8 mouse cellular contexts compared by ENCODE assay signal in the genomic region with DNA sequence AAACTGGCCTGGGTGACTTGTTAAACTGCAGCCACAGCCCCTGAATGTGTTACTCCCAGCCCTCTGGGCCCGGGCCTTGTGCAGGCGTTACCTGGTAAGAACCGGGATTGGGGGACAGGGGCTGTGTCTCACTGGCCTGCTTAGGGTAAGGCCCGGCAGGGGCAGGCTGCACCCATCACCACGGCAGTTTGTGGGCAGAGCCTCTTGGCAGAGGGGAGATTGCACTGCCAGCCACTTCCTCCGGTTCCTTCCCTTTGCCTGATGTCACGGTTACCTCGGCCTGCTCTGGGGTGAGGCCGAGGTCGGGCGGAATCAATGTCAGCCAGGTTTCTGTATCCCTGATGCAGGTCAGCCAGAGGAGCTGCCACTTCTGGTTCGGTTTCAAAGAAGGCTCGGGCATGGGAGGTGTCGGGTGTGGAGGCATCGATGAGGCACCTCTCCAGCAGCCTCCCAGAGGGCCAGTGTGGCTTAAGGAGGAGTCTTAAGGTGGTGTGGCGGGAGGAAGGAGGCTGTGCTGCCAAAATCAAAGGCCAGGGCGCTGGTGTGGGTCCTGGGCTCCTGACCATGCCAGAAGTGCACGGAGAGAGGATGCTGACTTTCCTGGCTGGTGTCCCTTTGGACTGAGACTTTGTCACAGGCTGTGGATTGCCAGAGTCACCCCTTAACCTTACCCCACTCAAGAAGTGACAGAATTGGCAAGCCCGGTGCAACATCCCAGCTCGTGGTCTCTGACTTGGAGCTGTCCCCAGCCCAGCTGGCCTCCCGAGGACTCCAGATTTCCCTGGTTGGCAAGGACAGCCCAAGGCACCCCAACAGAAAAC. TPM values are rescaled to one million over a fixed set of nuclear protein-coding genes. Genes with fewer than 3 reads are reported as not detected.
DNase-seq lines count a peak whose midpoint lies in the region; ATAC-seq and TF ChIP-seq lines count a peak whose summit lies in the region.

No protein-coding gene starts in this region.

- H3K4me3 ChIP-seq in limb, embryonic 10.5 days: no peak overlapping the region
- H3K4me3 ChIP-seq in thymus, adult 2 months (ENCODE audit: control insufficient read depth, insufficient read depth, low read length): no peak overlapping the region
- H3K4me3 ChIP-seq in forebrain, embryonic 15.5 days: no peak overlapping the region

- H3K27ac ChIP-seq in limb, embryonic 10.5 days: peak overlapping the region; percentile 30; the same call in 1 of the 2 replicates
- no peak overlapping the region for H3K27ac ChIP-seq in thymus, adult 2 months (ENCODE audit: control insufficient read depth, insufficient read depth, low read length)
- H3K27ac ChIP-seq in forebrain, embryonic 15.5 days (replicated peaks): no peak overlapping the region

- H3K4me1 ChIP-seq in limb, embryonic 10.5 days: peaks cover 14% of the 10 kb centered on the region
- peaks cover 57% of the 10 kb centered on the region for H3K4me1 ChIP-seq in thymus, adult 2 months (replicated peaks; ENCODE audit: control insufficient read depth, insufficient read depth, low read length)
- H3K4me1 ChIP-seq in forebrain, embryonic 15.5 days: no peaks in the 10 kb centered on the region

- H3K9me3 ChIP-seq in limb, embryonic 10.5 days (replicated peaks): no peaks in the 10 kb centered on the region
- H3K9me3 ChIP-seq in forebrain, embryonic 15.5 days: no peaks in the 10 kb centered on the region

- ATAC-seq in forebrain, embryonic 15.5 days (replicated peaks): no peak

- no peaks in the 10 kb centered on the region for H3K27me3 ChIP-seq in limb, embryonic 10.5 days (ENCODE audit: low read depth, poor library complexity, severe bottlenecking)
- H3K27me3 ChIP-seq in thymus, adult 2 months (ENCODE audit: control insufficient read depth, insufficient read depth, low read length): no peaks in the 10 kb centered on the region
- no peaks in the 10 kb centered on the region for H3K27me3 ChIP-seq in forebrain, embryonic 15.5 days

- no peaks in the 10 kb centered on the region for H3K36me3 ChIP-seq in limb, embryonic 10.5 days
- no peaks in the 10 kb centered on the region for H3K36me3 ChIP-seq in thymus, adult 2 months (ENCODE audit: control insufficient read depth, insufficient read depth, low read length)
- H3K36me3 ChIP-seq in forebrain, embryonic 15.5 days: no peaks in the 10 kb centered on the region

- 76% methylated on average over 21 of the region's 21 CpGs for WGBS in limb, embryonic 10.5 days
- 22% methylated on average over 21 of the region's 21 CpGs for WGBS in thymus, adult 2 months
- 80% methylated on average over 21 of the region's 21 CpGs for WGBS in forebrain, embryonic 15.5 days

- no peak for TF ChIP-seq CTCF in thymus, adult 2 months (IDR thresholded peaks at IDR 0.05; ENCODE audit: borderline replicate concordance, control insufficient read depth, extremely low read depth, insufficient read depth, low read length, poor library complexity)

- H3K4me2 ChIP-seq in forebrain, embryonic 15.5 days (replicated peaks): no peak overlapping the region

- no peak for TF ChIP-seq POLR2A in thymus, adult 2 months (IDR thresholded peaks at IDR 0.05; ENCODE audit: control insufficient read depth, extremely low read depth, insufficient read depth, low read length, poor library complexity)

- DNase-seq in adrenal gland, adult 2 months: peak; percentile 34
- no peak for DNase-seq in adrenal gland, adult 8-10 months
- DNase-seq in Muller cell, postnatal 12 days (ENCODE audit: inconsistent ontology term): peak; percentile 76
- peak; percentile 76 to 81 for DNase-seq in heart, adult 18-20 months
- DNase-seq in limb, embryonic 10.5 days (ENCODE audit: low spot score): no peak
- DNase-seq in thymus, adult 2 months: peak; percentile 47
- DNase-seq in frontal cortex, postnatal 14 days (ENCODE audit: low spot score in 2 of 2): no peak

- no peak overlapping the region for H3K9ac ChIP-seq in forebrain, embryonic 15.5 days (replicated peaks)

RNA-seq across cellular contexts. Expression of a gene that starts 31.0 kb away (rescaled TPM):
- total RNA-seq in adrenal gland, adult 2 months (2021): 10 to 100 TPM; 17.6 to 22.1 TPM
- polyA plus RNA-seq in adrenal gland, adult 2 months (2012; rRNA removed): 16.3 and 16.9 TPM in 2 replicates
- total RNA-seq in adrenal gland, adult 8-10 months (2022): 10 to 100 TPM; 13.0 to 20.5 (median 15.2) TPM
- 10 to 100 TPM; 14.8 to 16.5 TPM for total RNA-seq in heart, adult 18-20 months (2021)
- polyA plus RNA-seq in limb, embryonic 10.5 days (2016; fragmentation: Nextera tagmentation; extraction: Ambion mirVana): not detected in 2 replicates
- 3.1 and 3.5 TPM in 2 replicates for polyA plus RNA-seq in thymus, adult 2 months (2012; rRNA removed)
- 0.10 and 0.50 TPM in 2 replicates for polyA plus RNA-seq in forebrain, embryonic 15.5 days (2015; fragmentation: Nextera tagmentation; extraction: Ambion mirVana)

RNA-seq across cellular contexts. Expression of a gene that starts 56.6 kb away (rescaled TPM):
- total RNA-seq in adrenal gland, adult 2 months (2021): under 1 TPM; 0.41 to 0.81 TPM
- 0.44 and 1.9 TPM in 2 replicates for polyA plus RNA-seq in adrenal gland, adult 2 months (2012; rRNA removed)
- 1 to 10 TPM in 2 of 4 experiments, under 1 TPM in 2; 0.38 to 2.4 (median 1.1) TPM for total RNA-seq in adrenal gland, adult 8-10 months (2022)
- total RNA-seq in heart, adult 18-20 months (2021): 1 to 10 TPM; 1.1 to 1.9 TPM
- polyA plus RNA-seq in limb, embryonic 10.5 days (2016; fragmentation: Nextera tagmentation; extraction: Ambion mirVana): 0.74 and 1.5 TPM in 2 replicates
- polyA plus RNA-seq in thymus, adult 2 months (2012; rRNA removed): 13.3 and 14.9 TPM in 2 replicates
- polyA plus RNA-seq in forebrain, embryonic 15.5 days (2015; fragmentation: Nextera tagmentation; extraction: Ambion mirVana): 0.40 and 0.66 TPM in 2 replicates

Comparison
In these comparisons a context has a peak if more than half of its experiments do, and no peak if none do; other contexts are left out.
1. DNase-seq: peak in adrenal gland, adult 2 months (single experiment), Muller cell, postnatal 12 days (single experiment), heart, adult 18-20 months (2 of 2) and thymus, adult 2 months (single experiment); none in adrenal gland, adult 8-10 months (single experiment), limb, embryonic 10.5 days (single experiment) and frontal cortex, postnatal 14 days (0 of 2).